Mouse (Mus musculus) gastrocnemius, postnatal 36 days (tissue): ENCODE results near the gene Tnni3. TPM values are rescaled to one million over a fixed set of nuclear protein-coding genes. Genes with fewer than 3 reads are reported as not detected.

Source experiments
- total RNA-seq, 2 experiments: library from RNA; stranded (reverse); gene quantifications; 2 replicates each; pipeline ENCODE4 v1.2.3; 2021

Tnni3 gene
- total RNA-seq, 2 experiments from 2014 or later, result 0.44 to 0.64 TPM

Other genes starting within 250 kb of the Tnni3 start
- gene Ncr1, start 186.5 kb downstream of the Tnni3 start, total RNA-seq, result not detected
- not detected for gene Gp6, start 126.5 kb downstream of the Tnni3 start, total RNA-seq
- gene Rdh13, start 78.6 kb downstream of the Tnni3 start, total RNA-seq, result 10 to 100 TPM; 13.4 to 15.4 TPM
- 1 to 10 TPM in 1 of 2 experiments, under 1 TPM in 1; 0.59 to 1.5 TPM for gene Eps8l1, start 63.6 kb downstream of the Tnni3 start, total RNA-seq
- 10 to 100 TPM; 18.3 to 19.4 TPM for gene Ppp1r12c, start 22.5 kb downstream of the Tnni3 start, total RNA-seq
- 100 to 1,000 TPM; 181 to 818 TPM for gene Tnnt1, start 7.8 kb downstream of the Tnni3 start, total RNA-seq
- not detected for gene Dnaaf3, start 8.2 kb upstream of the Tnni3 start, total RNA-seq
- gene Syt5, start 23.3 kb upstream of the Tnni3 start, total RNA-seq, result not detected
- not detected for gene Ptprh, start 79.8 kb upstream of the Tnni3 start, total RNA-seq
- 1 to 10 TPM; 2.5 to 3.2 TPM for gene Tmem86b, start 107.2 kb upstream of the Tnni3 start, total RNA-seq
- gene Ppp6r1, start 134.8 kb upstream of the Tnni3 start, total RNA-seq, result 10 to 100 TPM; 40.2 to 42.4 TPM
- gene Hspbp1, start 160.8 kb upstream of the Tnni3 start, total RNA-seq, result 10 to 100 TPM; 22.4 to 24.9 TPM
- 1 to 10 TPM in 1 of 2 experiments, under 1 TPM in 1; 0.54 to 1.6 TPM for gene Brsk1, start 166.4 kb upstream of the Tnni3 start, total RNA-seq
- gene Tmem150b, start 201.0 kb upstream of the Tnni3 start, total RNA-seq, result not detected
- gene Kmt5c, start 215.9 kb upstream of the Tnni3 start, total RNA-seq, result 10 to 100 TPM in 1 of 2 experiments, 1 to 10 TPM in 1; 9.7 to 10.5 TPM
- 1 to 10 TPM; 1.4 to 1.9 TPM for gene Cox6b2, start 228.9 kb upstream of the Tnni3 start, total RNA-seq
- not detected for gene Fam71e2, start 247.1 kb upstream of the Tnni3 start, total RNA-seq